Mouse (Mus musculus) lung, adult 2 months (tissue): Measurements from ENCODE around the gene Wdfy4. TPM values are rescaled to one million over a fixed set of nuclear protein-coding genes. Genes with fewer than 3 reads are reported as not detected.

ENCODE experiments used
- DNase-seq: peaks from one replicate; pipeline ENCODE4 v3.0.0; 2022
- H3K4me1 ChIP-seq: fragments of 200-500 bp; 2 replicates; pipeline ENCODE4 v1.6.1; 2011; ENCODE audit warnings: low read length; ENCODE audit not compliant: control insufficient read depth, insufficient read depth
- H3K4me3 ChIP-seq: fragments of 200-500 bp; replicated peaks from 2 replicates; pipeline ENCODE3; 2011; ENCODE audit warnings: low read depth, mild to moderate bottlenecking, control low read depth, low read length; ENCODE audit errors: extremely low read depth
- CTCF ChIP-seq: fragments of 200-500 bp; IDR thresholded peaks from 2 replicates; pipeline ENCODE4 v1.5.1; 2011; ENCODE audit warnings: mild to moderate bottlenecking, low read length, control low read depth; ENCODE audit not compliant: insufficient read depth
- POLR2A ChIP-seq: fragments of 200-500 bp; IDR thresholded peaks from 2 replicates; pipeline ENCODE4 v1.6.1; 2011; ENCODE audit warnings: low read depth, mild to moderate bottlenecking, control low read depth, low read length, borderline replicate concordance; ENCODE audit errors: extremely low read depth
- WGBS: fragments of 180-500 bp; shearing (Covaris S2); methylation state at CpG from one replicate; pipeline ENCODE4 v1.1.7; 2018; 5-methylcytosine and 5-hydroxymethylcytosine counted together
- polyA plus RNA-seq: library from polyadenylated mRNA; depleted of rRNA; stranded (reverse); fragments of >200 nt; gene quantifications from 2 replicates; pipeline ENCODE4 v1.2.3, GENCODE M21; 2012; rRNA removed

The Wdfy4 gene
- polyA plus RNA-seq, result 12.5 and 14.0 TPM in 2 replicates

GRCm38 (mm10) chr14:33185068-33185800 lies at the start of gene Wdfy4:
Wdfy4 (minus strand) TSS chr14:33185508.
- peak; percentile 7 for DNase-seq
- TF ChIP-seq POLR2A (peak; percentile 22; the same call in 1 of the 2 replicates), CTCF (no peak)
- H3K4me3 ChIP-seq, result peak within 1 kb of the TSS; percentile 41
- 75% methylated on average over 11 of the region's 11 CpGs for WGBS
- no peaks in the 10 kb centered on the region for H3K4me1 ChIP-seq

GRCm38 (mm10) chr14:33232048-33232447 lies 46.7 kb upstream of the Wdfy4 start:
- TF ChIP-seq POLR2A, result no peak
- no peak overlapping the region for H3K4me3 ChIP-seq
- DNase-seq, result no peak
- H3K4me1 ChIP-seq, result no peaks in the 10 kb centered on the region
- WGBS, result 67% methylated on average over 5 of the region's 5 CpGs

DNA sequence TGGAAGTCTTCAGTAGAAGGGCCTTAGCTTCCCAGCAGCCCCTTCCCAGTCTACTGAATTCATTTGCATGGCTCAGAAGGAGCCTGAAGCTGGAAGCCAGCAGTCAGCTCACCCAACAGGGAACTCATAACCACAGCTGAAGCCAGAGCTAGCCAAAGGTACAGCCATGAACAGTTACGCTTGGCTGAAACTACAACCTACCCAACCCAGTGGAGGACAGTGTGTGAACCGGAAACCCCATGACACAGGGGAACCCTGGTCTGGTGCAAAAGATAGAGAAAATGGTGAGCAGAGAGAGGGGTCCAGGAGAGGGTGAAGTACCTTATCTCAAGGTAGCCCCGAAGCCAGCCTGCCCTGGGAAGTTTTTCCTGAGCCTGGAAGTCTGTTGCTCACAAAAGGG lies 46.0 kb upstream of the Wdfy4 start:
- TF ChIP-seq POLR2A (no peak), CTCF (no peak)
- Histone ChIP-seq H3K4me1 (no peaks in the 10 kb centered on the region), H3K4me3 (no peak overlapping the region)
- no peak for DNase-seq
- WGBS, result 87% methylated on average over 3 of the region's 3 CpGs

DNA sequence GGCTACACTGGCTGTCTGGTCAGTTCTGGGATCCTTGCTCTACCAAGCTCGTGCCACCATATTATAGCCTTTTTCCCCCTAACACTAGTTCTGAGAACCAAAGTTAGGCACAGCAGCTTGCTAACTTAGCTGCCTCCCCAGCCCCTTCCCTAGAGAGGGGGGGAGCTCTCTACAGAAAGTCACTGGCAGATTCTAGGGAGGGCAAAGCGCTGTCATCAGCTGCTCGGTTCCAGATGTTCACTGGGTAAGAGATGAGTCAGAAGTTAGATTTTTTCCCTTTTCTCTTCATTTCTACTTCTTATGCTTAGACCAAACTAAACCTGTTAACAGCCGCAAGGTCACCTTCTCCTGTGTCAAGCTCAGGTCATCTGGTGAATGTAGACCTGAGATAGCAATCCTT lies 45.4 kb upstream of the Wdfy4 start:
- Histone ChIP-seq H3K4me1 (no peaks in the 10 kb centered on the region), H3K4me3 (no peak overlapping the region)
- WGBS, result 79% methylated on average over 4 of the region's 4 CpGs
- no peak for TF ChIP-seq POLR2A
- no peak for TF ChIP-seq CTCF
- no peak for DNase-seq

DNA sequence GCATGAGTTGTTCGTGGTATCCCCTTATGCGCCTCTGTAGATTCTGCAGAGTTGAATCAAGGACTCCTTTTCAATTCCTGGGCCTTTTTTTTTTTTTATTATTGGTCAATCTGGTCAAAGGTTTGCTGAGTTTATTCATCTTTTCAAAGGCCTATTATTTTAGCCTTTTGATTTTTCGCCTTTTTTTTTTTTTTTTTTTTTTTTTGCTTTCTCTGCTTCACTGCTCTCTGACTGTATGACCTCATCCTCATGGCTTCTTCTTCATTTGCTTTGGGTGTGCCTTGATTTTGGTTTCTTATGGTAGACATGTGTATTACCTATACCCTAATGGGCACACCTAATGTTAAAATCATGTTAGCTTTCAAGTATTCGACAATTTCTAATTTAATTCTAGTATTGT lies 39.9 kb upstream of the Wdfy4 start:
- Histone ChIP-seq H3K4me3 (no peak overlapping the region), H3K4me1 (no peaks in the 10 kb centered on the region)
- DNase-seq, result no peak
- WGBS, result 79% methylated on average over 4 of the region's 4 CpGs
- TF ChIP-seq POLR2A, result no peak
- no peak for TF ChIP-seq CTCF

- H3K4me1 ChIP-seq, result no peaks in the 10 kb centered on the region
- H3K4me3 ChIP-seq, result peak overlapping the region; percentile 15
- DNase-seq, result no peak
- 74% methylated on average over 19 of the region's 19 CpGs for WGBS
- no peak for TF ChIP-seq POLR2A
- TF ChIP-seq CTCF, result no peak
These were observed 31.3 kb upstream of the Wdfy4 start for GRCm38 (mm10) chr14:33216343-33217208.

- TF ChIP-seq CTCF, result no peak
- no peak for TF ChIP-seq POLR2A
- no peak overlapping the region for H3K4me3 ChIP-seq
- WGBS, result 66% methylated on average over 1 of the region's 1 CpGs
- H3K4me1 ChIP-seq, result no peaks in the 10 kb centered on the region
- DNase-seq, result no peak
These were observed 29.9 kb upstream of the Wdfy4 start for GRCm38 (mm10) chr14:33215163-33215562.

- WGBS, result 13% methylated on average over 4 of the region's 4 CpGs
- Histone ChIP-seq H3K4me3 (no peak overlapping the region), H3K4me1 (no peaks in the 10 kb centered on the region)
- DNase-seq, result no peak
- TF ChIP-seq CTCF, result no peak
- no peak for TF ChIP-seq POLR2A
These were observed 29.4 kb upstream of the Wdfy4 start for GRCm38 (mm10) chr14:33214767-33215128.

- 10% methylated on average over 28 of the region's 28 CpGs for WGBS
- Histone ChIP-seq H3K4me3 (no peak within 1 kb of the TSS), H3K4me1 (no peaks in the 10 kb centered on the region)
- DNase-seq, result peak; percentile 70
- peak; percentile 83 for TF ChIP-seq CTCF
- TF ChIP-seq POLR2A, result no peak
These were observed 28.8 kb upstream of the Wdfy4 start, which contains the start of gene Arhgap22 for GRCm38 (mm10) chr14:33213823-33214766. Arhgap22 (plus strand) TSS chr14:33214026.
